Mouse (Mus musculus) left cerebral cortex, postnatal 14 days (tissue): ENCODE data around the gene Sfi1. TPM values are rescaled to one million over a fixed set of nuclear protein-coding genes. Genes with fewer than 3 reads are reported as not detected.
"Not testable (repeated sequence)": the region's sequence is repeated elsewhere in the genome, so short reads cannot be mapped to it uniquely, and the experiment has no call there.

Experiments
- DNase-seq, 2 experiments: peaks; one replicate each; pipeline ENCODE4 v3.0.0; 2021 to 2022; ENCODE audit warnings: low spot score in 2 of 2, mixed read lengths in 1 of 2
- intact Hi-C: fragments of 180-260 bp; cut with DNase I; formaldehyde crosslinking; loops from one replicate; pipeline ENCODE4 v1.15.1; 2025
- total RNA-seq, 2 experiments: library from RNA; stranded (reverse); gene quantifications; 2 replicates each; pipeline ENCODE4 v1.2.3; 2021

Gene Sfi1
- total RNA-seq, 2 experiments from 2014 or later, result 43.2 to 49.5 TPM

GRCm38 (mm10) chr11:3125922-3126321, 67.3 kb downstream of the Sfi1 start:
- intact Hi-C loops, DNase-seq: not testable (repeated sequence)

- DNase-seq, intact Hi-C loops: not testable (repeated sequence)
Observed at GRCm38 (mm10) chr11:3124932-3125810, 68.1 kb downstream of the Sfi1 start.

GRCm38 (mm10) chr11:3114403-3114802, 78.9 kb downstream of the Sfi1 start:
- no peak for DNase-seq
- intact Hi-C loops, result no loop called here

GRCm38 (mm10) chr11:3106154-3106553, 87.1 kb downstream of the Sfi1 start:
- DNase-seq, result no peak

GRCm38 (mm10) chr11:3105261-3105731, 88.0 kb downstream of the Sfi1 start:
- no peak for DNase-seq
- intact Hi-C loops, result no loop called here

More at GRCm38 (mm10) chr11:3106154-3106553, 87.1 kb downstream of the Sfi1 start:
- intact Hi-C loops, result no loop called here

GRCm38 (mm10) chr11:3104501-3105260, 88.6 kb downstream of the Sfi1 start:
- intact Hi-C loops, DNase-seq: not testable (repeated sequence)

- DNase-seq, result no peak
- intact Hi-C loops, result no loop called here
Observed at GRCm38 (mm10) chr11:3103619-3104164, 89.6 kb downstream of the Sfi1 start.

GRCm38 (mm10) chr11:3102626-3103025, 90.6 kb downstream of the Sfi1 start:
- intact Hi-C loops, DNase-seq: not testable (repeated sequence)

- intact Hi-C loops, result no loop called here
- DNase-seq, result no peak
Observed at GRCm38 (mm10) chr11:3101875-3102494, 91.3 kb downstream of the Sfi1 start.

- DNase-seq, result no peak
- intact Hi-C loops, result no loop called here
Observed at GRCm38 (mm10) chr11:3101072-3101874, 92.0 kb downstream of the Sfi1 start.

GRCm38 (mm10) chr11:3100066-3100645, 93.1 kb downstream of the Sfi1 start:
- DNase-seq, intact Hi-C loops: not testable (repeated sequence)

Other genes with a start within 250 kb of the Sfi1 start
- 10 to 100 TPM; 59.0 to 67.2 TPM for gene Eif4enif1, start 8.9 kb upstream of the Sfi1 start, total RNA-seq
- 10 to 100 TPM; 89.7 to 91.4 TPM for gene Drg1, start 73.0 kb upstream of the Sfi1 start, total RNA-seq
- 10 to 100 TPM; 39.6 to 43.0 TPM for gene Patz1, start 95.4 kb upstream of the Sfi1 start, total RNA-seq
- 10 to 100 TPM; 25.7 to 26.5 TPM for gene Pik3ip1, start 136.9 kb upstream of the Sfi1 start, total RNA-seq
- 100 to 1,000 TPM; 101 to 104 TPM for gene Limk2, start 215.7 kb upstream of the Sfi1 start, total RNA-seq